Mouse (Mus musculus): ENCODE data around the gene Gigyf1.

GRCm38 (mm10) chr5:137500186-137500585, 18.2 kb upstream of the Gigyf1 start:
- TF ChIP-seq POLR2A (IDR thresholded peaks at IDR 0.05; ENCODE audit: low read depth, low read length) (no peak), CTCF (conservative IDR thresholded peaks at IDR 0.05; ENCODE audit: insufficient read depth, insufficient read length, low read depth, low read length) (no peak)

Data from kidney, adult 2 months (tissue).